Mouse (Mus musculus): ENCODE results near the gene Fxyd3. TPM values are rescaled to one million over a fixed set of nuclear protein-coding genes. Genes with fewer than 3 reads are reported as not detected.

The Fxyd3 gene
- total RNA-seq, 1 experiment = 3.2 TPM

- peaks cover 0 to 6% of the 10 kb centered on the region in 2 experiments; a peak in 1 of 4 replicates for H3K4me1 ChIP-seq (ENCODE audit: control insufficient read depth in 2 of 2, insufficient read depth in 2 of 2, low read length in 2 of 2, poor library complexity in 1 of 2)
- H3K9me3 ChIP-seq (ENCODE audit: control insufficient read depth, insufficient read depth, low read depth, low read length) = no peaks in the 10 kb centered on the region
- H3K36me3 ChIP-seq (ENCODE audit: control insufficient read depth, insufficient read depth, low read length, poor library complexity, severe bottlenecking) = no peaks in the 10 kb centered on the region
- no peak for TF ChIP-seq ZC3H11A (IDR thresholded peaks at IDR 0.05; ENCODE audit: borderline replicate concordance, low read depth, low read length)
- TF ChIP-seq ZNF384 (IDR thresholded peaks at IDR 0.05; ENCODE audit: low read depth, low read length) = no peak
- TF ChIP-seq CHD2 (IDR thresholded peaks at IDR 0.05; ENCODE audit: low read depth, low read length) = no peak
- no peak for TF ChIP-seq MAFK (IDR thresholded peaks at IDR 0.05; ENCODE audit: insufficient read depth, low read depth, low read length)
- no peak for TF ChIP-seq HCFC1 (IDR thresholded peaks at IDR 0.05; ENCODE audit: borderline replicate concordance, insufficient read depth, low read length)
- no peak overlapping the region for H3K27ac ChIP-seq (ENCODE audit: insufficient read depth, low read depth, low read length, poor library complexity, severe bottlenecking)
- H3K4me3 ChIP-seq (ENCODE audit: insufficient read depth in 1 of 2, low read depth in 1 of 2, low read length in 2 of 2, poor library complexity in 1 of 2, severe bottlenecking in 1 of 2) = no peak overlapping the region
- no peak for DNase-seq (ENCODE audit: low read depth, low spot score)
- H3K9ac ChIP-seq (ENCODE audit: insufficient read depth, low read depth, low read length, poor library complexity, severe bottlenecking) = no peak overlapping the region
- in situ Hi-C loops (cut with MboI; ENCODE audit: low sequenced_read_pairs in 2 of 2, unreplicated experiment in 2 of 2) = no loop called here
Observed at GRCm38 (mm10) chr7:31049135-31049845, 27.2 kb downstream of the Fxyd3 start.

- in situ Hi-C loops (cut with MboI; ENCODE audit: low sequenced_read_pairs in 2 of 2, unreplicated experiment in 2 of 2) = no loop called here
- H3K9ac ChIP-seq (ENCODE audit: insufficient read depth, low read depth, low read length, poor library complexity, severe bottlenecking) = no peak within 1 kb of the TSS
- H3K4me1 ChIP-seq (ENCODE audit: control insufficient read depth in 2 of 2, insufficient read depth in 2 of 2, low read length in 2 of 2, poor library complexity in 1 of 2) = peaks cover 0 to 7% of the 10 kb centered on the region in 2 experiments; a peak in 1 of 4 replicates
- TF ChIP-seq HCFC1 (IDR thresholded peaks at IDR 0.05; ENCODE audit: borderline replicate concordance, insufficient read depth, low read length) (no peak), ZC3H11A (IDR thresholded peaks at IDR 0.05; ENCODE audit: borderline replicate concordance, low read depth, low read length) (no peak), MAFK (IDR thresholded peaks at IDR 0.05; ENCODE audit: insufficient read depth, low read depth, low read length) (no peak), CHD2 (IDR thresholded peaks at IDR 0.05; ENCODE audit: low read depth, low read length) (no peak), ZNF384 (IDR thresholded peaks at IDR 0.05; ENCODE audit: low read depth, low read length) (no peak)
- H3K36me3 ChIP-seq (ENCODE audit: control insufficient read depth, insufficient read depth, low read length, poor library complexity, severe bottlenecking) = no peaks in the 10 kb centered on the region
- no peak for DNase-seq (ENCODE audit: low read depth, low spot score)
- H3K27ac ChIP-seq (ENCODE audit: insufficient read depth, low read depth, low read length, poor library complexity, severe bottlenecking) = no peak within 1 kb of the TSS
- H3K4me3 ChIP-seq (ENCODE audit: insufficient read depth in 1 of 2, low read depth in 1 of 2, low read length in 2 of 2, poor library complexity in 1 of 2, severe bottlenecking in 1 of 2) = peak within 1 kb of the TSS in 1 of 2 experiments; percentile 33; a peak in 1 of 4 replicates
- no peaks in the 10 kb centered on the region for H3K9me3 ChIP-seq (ENCODE audit: control insufficient read depth, insufficient read depth, low read depth, low read length)
Observed at GRCm38 (mm10) chr7:31042431-31042910, 34.0 kb downstream of the Fxyd3 start, which contains the start of gene Fxyd5. Gene Fxyd5, minus strand, starts transcription at chr7:31042481.

- Histone ChIP-seq H3K36me3 (ENCODE audit: control insufficient read depth, insufficient read depth, low read length, poor library complexity, severe bottlenecking) (no peaks in the 10 kb centered on the region), H3K27ac (ENCODE audit: insufficient read depth, low read depth, low read length, poor library complexity, severe bottlenecking) (no peak overlapping the region), H3K4me1 (ENCODE audit: control insufficient read depth in 2 of 2, insufficient read depth in 2 of 2, low read length in 2 of 2, poor library complexity in 1 of 2) (peaks cover 0 to 8% of the 10 kb centered on the region in 2 experiments; a peak in 1 of 4 replicates), H3K9me3 (ENCODE audit: control insufficient read depth, insufficient read depth, low read depth, low read length) (no peaks in the 10 kb centered on the region), H3K9ac (ENCODE audit: insufficient read depth, low read depth, low read length, poor library complexity, severe bottlenecking) (no peak overlapping the region), H3K4me3 (ENCODE audit: insufficient read depth in 1 of 2, low read depth in 1 of 2, low read length in 2 of 2, poor library complexity in 1 of 2, severe bottlenecking in 1 of 2) (peak overlapping the region in 1 of 2 experiments; percentile 33; a peak in 1 of 4 replicates)
- no peak for DNase-seq (ENCODE audit: low read depth, low spot score)
- in situ Hi-C loops (cut with MboI; ENCODE audit: low sequenced_read_pairs in 2 of 2, unreplicated experiment in 2 of 2) = no loop called here
- TF ChIP-seq MAFK (IDR thresholded peaks at IDR 0.05; ENCODE audit: insufficient read depth, low read depth, low read length) = no peak
- no peak for TF ChIP-seq HCFC1 (IDR thresholded peaks at IDR 0.05; ENCODE audit: borderline replicate concordance, insufficient read depth, low read length)
- no peak for TF ChIP-seq ZC3H11A (IDR thresholded peaks at IDR 0.05; ENCODE audit: borderline replicate concordance, low read depth, low read length)
- no peak for TF ChIP-seq CHD2 (IDR thresholded peaks at IDR 0.05; ENCODE audit: low read depth, low read length)
- no peak for TF ChIP-seq ZNF384 (IDR thresholded peaks at IDR 0.05; ENCODE audit: low read depth, low read length)
Observed at GRCm38 (mm10) chr7:31041662-31042315, 34.7 kb downstream of the Fxyd3 start.

GRCm38 (mm10) chr7:31041023-31041407, 35.5 kb downstream of the Fxyd3 start:
- in situ Hi-C loops (cut with MboI; ENCODE audit: low sequenced_read_pairs in 2 of 2, unreplicated experiment in 2 of 2) = no loop called here
- no peak overlapping the region for H3K9ac ChIP-seq (ENCODE audit: insufficient read depth, low read depth, low read length, poor library complexity, severe bottlenecking)
- no peak overlapping the region for H3K4me3 ChIP-seq (ENCODE audit: insufficient read depth in 1 of 2, low read depth in 1 of 2, low read length in 2 of 2, poor library complexity in 1 of 2, severe bottlenecking in 1 of 2)

More at GRCm38 (mm10) chr7:31041023-31041407, 35.5 kb downstream of the Fxyd3 start:
- Histone ChIP-seq H3K9me3 (ENCODE audit: control insufficient read depth, insufficient read depth, low read depth, low read length) (no peaks in the 10 kb centered on the region), H3K4me1 (ENCODE audit: control insufficient read depth in 2 of 2, insufficient read depth in 2 of 2, low read length in 2 of 2, poor library complexity in 1 of 2) (peaks cover 0 to 9% of the 10 kb centered on the region in 2 experiments; a peak in 1 of 4 replicates), H3K27ac (ENCODE audit: insufficient read depth, low read depth, low read length, poor library complexity, severe bottlenecking) (no peak overlapping the region), H3K36me3 (ENCODE audit: control insufficient read depth, insufficient read depth, low read length, poor library complexity, severe bottlenecking) (no peaks in the 10 kb centered on the region)
- TF ChIP-seq ZNF384 (IDR thresholded peaks at IDR 0.05; ENCODE audit: low read depth, low read length) (no peak), CHD2 (IDR thresholded peaks at IDR 0.05; ENCODE audit: low read depth, low read length) (no peak), ZC3H11A (IDR thresholded peaks at IDR 0.05; ENCODE audit: borderline replicate concordance, low read depth, low read length) (no peak), MAFK (IDR thresholded peaks at IDR 0.05; ENCODE audit: insufficient read depth, low read depth, low read length) (no peak), HCFC1 (IDR thresholded peaks at IDR 0.05; ENCODE audit: borderline replicate concordance, insufficient read depth, low read length) (no peak)
- no peak for DNase-seq (ENCODE audit: low read depth, low spot score)
